Mouse (Mus musculus) cerebellum, adult 11-12 months (tissue): Measurements from ENCODE around the gene Eva1a.
A peak's percentile ranks its signal among the peaks of the same experiment; 100 is the strongest.

ENCODE experiments used
- DNase-seq: peaks from one replicate; pipeline ENCODE4 v3.0.0; 2022

Eva1a gene

GRCm38 (mm10) chr6:82070459-82070858 lies 29.6 kb downstream of the Eva1a start:
- DNase-seq: no peak

DNA sequence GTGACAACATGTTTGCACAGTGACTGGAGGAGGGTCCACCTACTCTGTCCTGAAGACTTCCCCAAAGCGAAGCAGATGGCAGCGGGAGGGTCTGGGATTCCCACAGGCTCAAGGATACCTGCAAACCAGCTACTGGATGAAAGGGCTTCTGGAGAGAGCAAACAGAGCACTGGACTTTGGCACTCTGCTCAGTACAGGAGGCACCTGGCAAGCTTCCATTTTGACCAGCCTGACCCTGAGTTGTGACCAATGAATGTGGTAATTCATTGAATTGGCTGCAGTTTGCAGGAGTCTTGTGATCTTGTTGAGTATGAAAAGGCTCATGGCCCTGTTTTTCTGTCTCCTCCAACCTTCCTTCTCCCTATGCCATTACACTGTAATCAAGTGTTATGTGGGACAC lies 32.2 kb downstream of the Eva1a start:
- peak; percentile 5 for DNase-seq

DNA sequence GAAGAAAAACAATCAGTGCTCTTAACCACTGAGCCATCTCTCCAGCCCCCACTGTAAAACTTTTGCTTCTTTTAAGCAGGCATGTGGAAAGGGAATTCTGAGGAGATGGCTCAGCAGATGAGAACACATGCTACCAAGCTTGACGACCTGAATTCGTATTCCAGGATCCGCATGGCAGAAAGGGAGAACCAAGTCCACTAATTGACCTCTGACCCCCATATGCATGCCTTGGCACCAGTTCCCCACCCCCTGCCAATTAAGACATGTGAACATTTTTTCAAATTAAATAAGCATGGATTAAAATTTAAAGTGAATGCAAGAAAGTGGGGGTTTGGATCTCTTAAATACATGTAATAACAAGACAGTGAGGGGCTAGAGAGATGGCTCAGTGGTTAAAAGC lies 32.7 kb downstream of the Eva1a start:
- no peak for DNase-seq

DNA sequence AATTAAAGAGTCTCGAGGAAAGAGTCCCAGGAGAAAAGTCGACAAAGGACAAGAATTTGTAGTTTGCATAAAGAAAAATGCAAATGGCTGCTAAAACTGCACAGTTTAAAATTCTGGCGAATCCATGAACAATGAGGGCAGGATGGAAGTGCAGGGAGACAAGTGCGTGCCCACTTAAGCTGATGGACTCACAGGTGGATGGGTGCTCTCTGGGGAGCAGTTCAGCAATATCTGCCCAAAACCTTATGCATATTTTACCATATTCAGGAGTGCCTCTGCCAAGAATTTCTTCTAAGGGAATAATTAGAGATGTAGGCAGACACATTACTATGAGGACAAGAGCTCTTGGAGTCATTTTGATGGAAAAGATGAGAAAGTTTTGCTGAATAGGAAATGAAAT lies 35.5 kb downstream of the Eva1a start:
- no peak for DNase-seq

GRCm38 (mm10) chr6:82078875-82079274 lies 38.0 kb downstream of the Eva1a start:
- DNase-seq: no peak

- no peak for DNase-seq
Observed at GRCm38 (mm10) chr6:82083655-82084054, 42.8 kb downstream of the Eva1a start.

GRCm38 (mm10) chr6:82084235-82084634 lies 43.4 kb downstream of the Eva1a start:
- DNase-seq: no peak

GRCm38 (mm10) chr6:82085313-82085908 lies 44.6 kb downstream of the Eva1a start:
- no peak for DNase-seq

GRCm38 (mm10) chr6:82088133-82088532 lies 47.3 kb downstream of the Eva1a start:
- DNase-seq: no peak

- DNase-seq: no peak
Observed at GRCm38 (mm10) chr6:82091773-82092172, 50.9 kb downstream of the Eva1a start.

DNA sequence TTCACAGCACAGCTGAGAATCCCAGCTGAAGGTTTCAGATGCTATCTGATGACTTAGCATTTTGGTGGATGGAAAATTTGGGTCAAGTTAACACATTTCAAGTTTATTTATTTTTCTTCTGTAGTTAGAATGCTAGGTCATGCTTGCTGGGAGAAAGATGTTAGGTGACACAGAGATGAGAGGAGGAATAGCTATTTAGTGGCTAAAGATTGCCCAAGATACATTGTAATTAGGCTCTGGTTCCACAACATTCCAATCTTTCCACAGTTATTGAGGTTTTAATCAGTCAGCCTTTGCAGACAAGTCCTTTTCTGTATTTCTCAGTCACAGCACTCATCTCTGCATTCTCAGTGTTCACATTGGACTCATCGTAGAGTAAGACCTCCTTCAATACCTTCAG lies 56.9 kb downstream of the Eva1a start:
- DNase-seq: no peak

DNA sequence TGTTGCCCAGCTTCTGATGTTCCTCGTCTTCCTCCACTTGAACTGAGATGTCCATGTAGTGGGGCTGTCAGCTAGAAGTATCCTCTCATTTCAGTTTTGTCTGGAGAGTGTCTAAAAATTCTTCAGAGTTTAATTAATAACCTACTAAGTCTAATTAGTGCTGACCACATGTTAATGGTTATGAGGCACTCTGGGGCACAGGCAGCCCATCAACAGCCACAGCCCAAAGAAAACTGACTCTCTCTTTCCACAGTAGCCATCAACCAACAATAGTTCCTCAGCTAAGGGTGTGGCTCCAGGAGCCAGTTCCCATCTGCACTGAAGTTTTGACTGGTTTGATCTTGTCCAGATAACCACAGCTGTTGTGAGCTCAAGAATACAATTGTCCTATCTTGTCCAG lies 57.6 kb downstream of the Eva1a start:
- DNase-seq: no peak

DNA sequence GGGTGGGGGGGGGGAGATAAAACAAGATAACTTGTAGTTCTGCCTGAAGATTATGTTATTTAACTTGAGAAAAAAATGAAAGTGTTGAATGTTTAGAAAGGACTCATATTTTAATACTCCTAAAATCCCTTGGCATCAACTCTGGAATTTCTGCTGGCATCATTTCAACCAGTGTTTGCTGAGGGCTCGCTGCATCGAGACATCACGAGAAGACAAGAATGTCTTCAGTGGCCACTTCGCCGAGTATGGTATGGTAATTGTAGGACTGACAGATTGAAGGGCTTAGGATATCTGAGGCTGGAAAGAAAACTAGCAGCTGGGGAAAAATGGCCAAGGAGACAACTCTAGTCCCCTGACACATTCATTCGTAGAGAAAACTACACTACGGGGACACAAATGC lies 69.6 kb downstream of the Eva1a start:
- no peak for DNase-seq

- DNase-seq: no peak
Observed at GRCm38 (mm10) chr6:82111111-82111510, 70.3 kb downstream of the Eva1a start.

DNA sequence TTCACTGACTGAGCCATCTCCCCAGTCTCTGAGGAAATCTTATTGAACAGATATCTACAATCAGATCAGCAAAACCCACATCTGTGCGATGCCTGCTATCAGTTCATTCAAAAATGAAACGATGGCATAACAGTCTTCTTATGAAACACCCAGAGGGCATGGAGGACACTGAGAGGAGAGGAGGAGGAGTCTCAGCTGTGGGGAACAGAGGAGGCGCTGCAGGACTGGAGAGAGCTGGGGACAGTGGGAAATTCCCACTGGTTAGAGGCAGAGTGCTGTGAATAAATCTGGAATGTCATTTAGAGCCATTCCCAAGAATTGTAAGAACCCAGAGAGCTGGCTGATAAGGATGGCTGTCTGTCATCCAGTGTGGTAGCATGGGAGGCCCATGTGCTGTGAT lies 70.7 kb downstream of the Eva1a start:
- DNase-seq: no peak

DNA sequence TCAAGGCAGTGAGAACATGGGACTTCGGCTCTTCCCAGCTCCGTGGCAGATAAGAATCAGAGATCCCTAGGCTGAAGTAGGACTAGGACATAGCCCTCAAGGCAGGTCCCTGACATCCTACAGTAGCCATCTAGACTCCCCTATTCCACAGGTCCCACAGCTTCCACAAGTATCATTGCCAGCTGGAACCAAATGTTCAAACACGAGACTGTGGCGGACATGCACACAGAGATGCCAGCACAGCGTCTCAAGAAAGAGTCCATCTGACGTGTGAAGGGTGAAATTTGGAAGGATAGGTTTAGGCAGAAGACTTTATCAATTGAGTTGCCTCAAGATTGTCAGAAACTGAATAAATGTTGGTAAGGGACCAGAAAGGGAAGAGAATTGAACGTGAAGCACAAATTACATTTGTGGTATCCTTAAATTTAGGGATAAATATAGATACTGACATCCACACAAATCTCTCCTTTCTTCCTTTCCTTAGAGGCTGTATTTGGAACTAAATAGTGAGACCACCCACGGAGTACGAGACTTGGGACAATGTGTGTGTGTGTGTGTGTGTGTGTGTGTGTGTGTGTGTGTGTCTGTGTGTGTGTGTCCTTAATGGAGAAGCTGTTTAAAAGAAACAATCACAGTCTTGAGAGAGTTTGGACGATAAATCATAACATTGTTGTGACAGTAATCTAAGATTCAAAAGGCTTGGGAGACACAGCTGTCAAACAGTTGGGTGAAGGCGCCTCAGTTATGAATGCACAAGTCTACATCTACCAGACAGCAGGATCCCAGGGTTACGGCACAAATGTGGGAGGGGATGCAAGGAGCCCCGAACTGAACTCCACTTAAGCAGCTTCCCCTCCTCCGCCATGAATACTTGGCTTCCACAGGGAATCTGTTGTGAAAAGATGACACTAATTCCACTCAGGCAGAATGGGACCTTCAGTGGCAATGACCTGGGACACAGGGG lies 71.6 kb downstream of the Eva1a start:
- no peak for DNase-seq

DNA sequence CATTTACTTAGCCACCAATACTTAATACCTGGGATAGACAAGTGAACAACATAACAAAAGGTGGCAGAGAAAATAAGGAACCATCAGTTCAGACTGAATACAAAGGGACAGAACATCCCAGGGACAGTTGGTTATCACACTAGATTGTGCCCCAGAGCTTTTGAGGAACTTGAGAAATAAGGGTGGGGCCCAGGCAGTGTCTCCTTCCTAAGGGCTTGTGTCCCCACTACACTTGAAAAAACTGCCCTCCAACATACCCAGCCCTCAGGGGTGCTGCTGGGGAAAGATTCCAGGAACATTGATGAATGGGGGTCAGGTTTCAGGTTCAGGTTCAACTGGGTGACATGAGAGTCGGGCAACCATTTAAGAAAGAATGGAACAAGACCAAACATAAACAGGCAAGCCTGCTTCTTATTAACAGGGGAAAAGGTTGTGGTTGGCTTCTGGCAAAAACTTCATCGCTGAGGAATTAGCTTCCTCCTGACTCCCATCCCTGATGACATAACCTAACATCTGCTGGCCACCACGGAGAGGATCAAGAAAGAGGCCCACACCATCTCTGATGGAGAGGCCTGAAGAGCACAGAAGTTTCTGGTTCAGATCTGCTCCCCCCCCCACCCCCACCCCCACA lies 74.6 kb downstream of the Eva1a start:
- no peak for DNase-seq

DNA sequence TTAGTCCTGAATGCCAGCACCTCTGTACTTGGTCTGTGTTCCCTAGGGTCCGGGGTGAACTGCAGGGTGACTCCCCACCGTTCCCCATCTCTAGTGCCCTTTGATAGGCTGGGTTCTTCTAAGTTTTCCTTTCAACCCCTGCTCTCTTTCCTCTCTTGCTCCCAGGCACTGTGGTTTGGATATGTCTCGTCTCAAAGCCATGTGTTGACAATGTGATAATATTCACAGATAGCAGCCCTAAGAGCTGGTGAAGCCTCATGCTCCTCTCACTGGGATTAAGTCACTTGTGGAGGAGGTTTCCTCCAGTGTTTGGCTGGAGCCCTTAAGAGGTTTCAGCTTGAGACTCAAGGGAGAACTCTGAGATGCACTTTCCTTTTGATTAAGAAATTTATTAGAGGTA lies 75.3 kb downstream of the Eva1a start:
- no peak for DNase-seq

- no peak for DNase-seq
Observed at GRCm38 (mm10) chr6:82117871-82118270, 77.0 kb downstream of the Eva1a start.

DNA sequence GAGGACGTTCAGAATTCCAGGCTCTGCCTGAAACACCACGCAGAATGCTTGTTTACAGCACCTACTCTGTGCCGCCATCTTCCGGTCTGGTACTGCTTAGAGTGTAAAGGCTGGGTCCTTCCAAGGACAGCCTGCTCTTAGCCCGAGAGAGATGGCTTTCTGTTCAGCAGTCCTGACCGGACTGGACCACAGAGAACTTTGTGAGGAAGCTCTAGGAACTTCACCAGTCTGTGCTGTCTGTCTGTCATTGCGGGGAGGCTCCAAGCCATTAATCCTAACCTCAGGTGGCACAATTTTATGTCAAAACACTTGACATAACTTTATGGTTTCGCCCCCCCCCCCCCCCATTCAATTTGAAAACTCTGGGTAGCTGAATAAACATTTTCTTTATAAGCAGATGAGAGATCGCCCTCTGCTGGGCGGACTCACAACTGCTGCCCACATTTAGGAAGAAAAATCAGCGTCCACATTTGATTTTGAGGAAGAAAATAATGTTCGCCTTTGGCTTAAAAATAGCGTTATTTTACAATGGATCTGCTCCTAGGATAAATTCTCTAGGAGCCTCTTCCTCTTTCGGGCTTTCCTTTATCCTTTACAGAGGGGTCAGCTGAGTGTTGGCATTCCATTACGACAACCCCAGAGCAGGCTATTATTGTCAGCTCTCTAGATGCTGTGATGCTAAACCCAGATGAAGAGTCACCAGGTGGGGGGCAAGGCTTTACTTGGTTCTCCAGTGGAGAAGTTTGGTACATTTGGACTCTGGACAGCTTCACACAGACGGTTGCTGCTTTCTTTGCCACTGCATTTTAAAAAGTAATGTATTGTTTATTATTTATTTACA lies 78.7 kb downstream of the Eva1a start:
- DNase-seq: peak; percentile 10

- no peak for DNase-seq
Observed at GRCm38 (mm10) chr6:82125134-82125533, 84.3 kb downstream of the Eva1a start.

DNA sequence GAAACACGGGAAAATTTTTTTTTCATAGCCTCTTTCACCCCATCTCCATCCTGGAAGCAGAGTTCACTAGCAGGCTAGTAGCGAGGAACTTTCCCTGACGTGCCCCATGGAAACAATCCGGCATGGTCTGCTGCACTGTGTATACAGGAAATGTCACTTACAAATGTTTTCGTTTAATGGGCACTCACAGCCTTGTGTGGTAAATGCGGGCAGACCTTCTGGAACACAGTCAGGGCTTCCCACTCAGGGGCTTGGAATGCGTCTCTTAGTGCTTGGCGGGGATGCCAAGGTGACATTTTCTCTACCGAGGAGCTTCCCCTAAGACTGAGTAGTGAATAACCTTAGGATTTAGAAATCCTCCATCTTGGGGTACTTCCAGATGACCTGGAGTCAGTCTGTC lies 87.0 kb downstream of the Eva1a start:
- DNase-seq: no peak

DNA sequence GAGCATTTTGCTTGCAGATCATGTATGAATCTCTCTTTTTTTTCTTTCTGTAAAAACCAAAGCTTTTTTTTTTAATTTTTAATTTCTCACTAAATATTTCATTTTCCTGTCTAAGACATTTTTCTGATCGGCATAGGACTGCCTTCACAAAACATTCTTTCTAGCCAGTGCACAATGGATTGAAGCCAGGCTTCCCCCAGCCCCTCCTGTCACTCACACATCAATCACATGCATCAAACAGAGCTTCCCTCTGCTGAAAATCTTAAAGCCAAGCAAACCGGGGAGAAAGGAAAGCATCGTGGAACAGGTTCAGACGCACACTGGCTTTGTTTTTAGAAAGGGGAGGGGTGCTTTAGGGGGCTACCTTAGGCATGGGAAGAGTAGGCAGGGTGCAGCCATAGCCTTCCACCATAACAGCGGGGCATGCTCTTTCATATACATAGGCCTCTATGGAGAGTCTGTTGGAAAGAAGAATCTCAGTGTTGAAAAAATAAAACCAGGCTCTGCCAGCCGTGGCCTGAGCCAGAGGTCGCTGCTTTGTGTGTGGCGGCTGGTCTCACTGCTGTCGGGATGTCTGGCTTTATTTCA lies 88.9 kb downstream of the Eva1a start:
- DNase-seq: no peak
